Mouse (Mus musculus) layer of hippocampus, postnatal 10 days (tissue): ENCODE results near the gene Kat2a. TPM values are rescaled to one million over a fixed set of nuclear protein-coding genes. Genes with fewer than 3 reads are reported as not detected.

Experiments
- DNase-seq, 2 experiments: peaks; one replicate each; pipeline ENCODE4 v3.0.0; 2021; ENCODE audit warnings: low spot score in 2 of 2
- total RNA-seq, 2 experiments: library from RNA; stranded (reverse); gene quantifications; 2 replicates each; pipeline ENCODE4 v1.2.3; 2021

The Kat2a gene
- total RNA-seq, 2 experiments from 2014 or later, result 61.6 to 66.2 TPM

DNA sequence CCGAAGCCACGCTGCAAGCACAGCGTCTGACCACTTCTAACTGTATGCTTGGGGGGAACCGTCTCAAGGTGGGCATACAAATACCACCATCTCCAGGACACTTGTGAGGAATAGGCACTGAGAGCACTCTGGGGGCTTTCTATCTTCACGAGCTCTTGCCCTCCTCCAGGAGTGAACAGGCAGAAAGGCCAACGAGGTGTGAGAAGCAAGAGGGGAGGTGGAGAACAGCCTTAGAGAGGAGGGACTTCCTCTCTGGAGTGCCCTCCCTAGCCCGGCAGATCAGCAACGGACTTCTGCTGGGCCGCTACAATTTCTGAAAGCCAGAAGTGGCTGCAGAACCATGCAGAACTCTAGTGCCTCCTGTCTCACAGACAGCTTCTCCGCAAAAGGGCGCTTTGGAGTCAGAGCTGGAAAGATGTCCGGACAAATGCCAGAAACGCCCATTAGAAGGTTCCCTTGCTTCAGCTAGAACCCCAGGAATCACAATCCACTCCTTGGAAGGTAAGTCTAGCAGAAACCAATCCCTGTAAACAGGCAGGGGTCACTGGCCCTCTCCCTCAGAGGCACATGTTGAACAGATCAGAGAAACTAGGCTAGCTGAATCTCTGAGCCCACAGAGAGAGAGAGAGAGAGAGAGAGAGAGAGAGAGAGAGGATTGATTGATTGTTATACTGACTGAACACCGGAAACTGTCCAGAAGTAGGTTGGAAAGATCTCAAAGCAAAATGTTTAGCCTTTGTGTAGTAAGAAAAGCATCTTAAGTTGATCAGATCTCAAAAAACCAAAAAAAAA lies 23.9 kb upstream of the Kat2a start:
- DNase-seq, result no peak

DNA sequence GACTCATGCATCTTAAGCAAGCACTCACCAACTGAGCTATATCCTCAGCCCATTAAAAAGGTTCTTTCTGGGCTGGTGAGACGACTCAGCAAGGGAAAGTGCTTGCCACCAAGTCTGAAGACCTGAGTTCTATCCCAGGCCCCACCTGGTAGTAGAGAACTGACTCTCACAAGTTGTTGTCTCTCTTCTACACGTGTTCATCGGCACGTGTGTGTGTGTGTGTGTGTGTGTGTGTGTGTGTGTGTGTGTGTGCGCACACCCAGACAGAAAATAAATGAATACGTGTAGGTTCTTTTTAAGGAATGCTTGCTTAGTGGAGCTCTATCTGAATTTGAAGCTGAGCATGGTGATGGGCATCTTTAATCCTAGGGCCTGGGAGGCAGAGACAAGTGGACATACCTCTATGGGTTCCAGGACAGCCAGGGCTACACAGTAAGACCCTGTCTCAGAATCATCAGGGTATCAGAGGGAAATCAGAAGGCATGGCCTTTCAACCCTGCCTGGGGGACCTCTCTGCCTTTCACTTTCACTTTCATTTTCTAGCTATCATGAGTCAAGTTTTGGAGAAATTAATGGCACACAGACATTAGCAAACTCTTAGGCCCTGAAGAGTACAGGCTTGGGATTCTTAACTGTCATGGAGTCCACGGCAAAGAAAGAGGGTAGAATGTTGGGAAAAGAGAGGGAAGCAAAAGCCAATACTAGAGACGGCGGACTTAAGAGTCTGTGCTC lies 23.0 kb upstream of the Kat2a start:
- no peak for DNase-seq

DNA sequence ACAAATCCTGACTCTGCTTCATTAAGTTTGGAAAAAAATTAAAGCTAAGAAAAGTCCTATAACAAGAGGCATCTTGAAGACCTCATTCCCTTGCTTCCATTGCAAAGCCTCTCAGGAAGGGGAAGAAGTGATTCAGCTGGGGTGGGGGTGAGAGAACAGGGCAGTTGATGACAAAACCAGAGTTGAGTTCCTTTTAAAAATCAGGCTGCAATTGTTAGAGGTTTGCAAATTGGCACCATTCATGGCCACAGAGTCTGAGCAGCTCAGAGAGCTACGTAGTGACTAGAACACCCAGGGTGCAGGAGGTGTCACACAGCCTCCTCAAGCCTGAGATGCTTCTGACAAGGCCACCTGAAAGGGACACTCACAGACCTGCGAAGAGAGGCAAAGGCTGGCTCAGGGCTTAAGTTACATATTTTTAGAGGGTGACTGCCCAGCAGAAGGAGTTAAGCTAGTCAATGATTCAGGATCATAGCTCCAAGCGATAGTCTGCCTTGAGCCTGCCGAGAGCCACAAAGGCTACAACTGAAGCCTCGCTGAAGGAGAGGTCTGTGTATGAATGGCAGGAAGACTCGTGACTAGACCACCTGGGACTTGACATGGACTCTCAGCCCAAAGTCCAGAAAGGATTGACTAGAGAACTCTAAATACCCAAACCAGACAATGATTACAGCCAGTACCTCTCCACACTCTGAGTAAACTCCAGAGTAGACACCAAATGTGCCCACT lies 18.4 kb upstream of the Kat2a start:
- no peak for DNase-seq

DNA sequence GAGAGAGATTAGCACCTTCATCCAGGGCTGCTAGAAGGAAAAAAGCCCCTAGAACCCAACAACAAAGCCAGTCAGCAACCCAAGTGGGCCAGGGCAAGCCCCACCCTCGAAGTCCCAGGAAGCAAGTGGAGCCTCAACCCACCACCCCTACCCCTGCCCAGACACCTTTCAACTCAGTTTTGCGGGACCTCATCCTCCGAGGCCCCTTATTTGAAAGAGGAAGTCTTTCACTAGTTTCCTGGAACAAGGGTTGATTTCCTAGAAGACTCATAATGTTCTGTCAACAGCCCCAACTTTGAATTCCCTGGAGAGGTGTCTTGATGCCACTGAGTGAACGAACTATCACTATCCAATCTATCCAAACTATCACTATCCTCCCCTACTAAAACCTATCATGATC lies 17.7 kb upstream of the Kat2a start:
- no peak for DNase-seq

DNA sequence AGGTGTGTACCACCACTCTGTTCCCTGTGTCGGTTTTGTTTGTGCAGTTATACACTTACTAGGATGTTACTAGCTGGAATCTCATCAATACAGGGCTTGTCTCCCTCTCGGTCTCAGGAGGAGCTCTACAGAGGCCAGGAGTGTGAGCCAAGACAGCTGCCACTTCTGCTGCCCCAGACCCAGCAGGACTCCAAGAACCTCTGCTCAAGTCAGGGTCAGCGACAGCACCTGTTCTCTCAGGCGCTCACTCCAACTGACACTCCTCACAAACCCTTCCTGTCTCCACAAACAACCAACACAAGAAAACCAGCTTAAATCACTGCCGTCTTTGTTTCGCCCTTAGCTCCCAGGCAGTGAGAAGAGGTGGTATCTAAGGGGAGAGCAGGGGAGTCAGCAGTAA lies 16.3 kb upstream of the Kat2a start:
- DNase-seq, result no peak

DNA sequence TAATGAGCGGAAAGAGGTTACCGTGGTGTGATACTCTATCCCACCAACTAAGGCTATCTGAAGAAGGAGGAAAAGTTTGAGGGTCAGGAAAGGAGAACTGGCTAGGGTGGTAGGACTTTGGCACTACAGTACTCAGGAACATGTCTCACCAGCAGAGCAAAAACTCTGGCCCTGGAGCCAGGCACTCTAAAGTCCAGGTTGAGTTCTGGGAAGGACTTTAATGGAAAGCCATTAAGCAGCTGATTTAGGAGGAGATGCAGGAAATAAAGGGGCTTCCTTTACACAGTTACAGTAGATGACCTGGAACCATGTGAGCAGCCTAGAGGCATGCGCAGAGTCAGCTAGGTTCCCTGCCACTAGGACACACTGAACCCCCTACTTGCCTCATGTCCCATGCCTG lies 14.9 kb upstream of the Kat2a start:
- DNase-seq, result no peak

DNA sequence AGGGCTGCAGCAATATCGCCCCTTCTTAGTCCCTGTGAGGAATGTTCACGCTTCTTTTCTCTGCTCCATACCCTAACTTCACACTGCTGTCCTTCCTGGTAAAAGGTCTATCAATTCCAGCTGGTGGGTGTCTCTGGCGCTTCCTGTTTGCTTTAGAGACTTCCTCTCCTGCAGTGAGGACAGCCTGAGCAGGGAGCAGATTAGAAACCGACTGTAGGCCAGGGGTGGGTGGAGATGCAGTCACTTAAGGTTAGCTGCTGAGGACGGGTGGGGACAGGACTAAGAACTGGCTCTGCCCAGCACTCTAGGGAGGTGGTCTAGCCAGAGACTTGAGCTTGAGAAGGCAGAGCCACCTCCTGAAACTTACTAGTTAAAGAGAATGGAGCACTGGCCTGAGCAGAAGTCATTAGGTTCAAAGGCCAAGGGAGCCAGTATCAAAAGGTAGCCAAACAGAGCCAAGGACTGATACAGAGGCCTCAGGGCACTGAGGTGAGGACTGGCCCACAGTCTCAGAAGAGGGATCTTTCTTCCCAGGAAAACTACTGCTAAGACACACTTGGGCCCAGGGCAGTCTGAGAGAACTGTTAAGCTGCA lies 12.8 kb upstream of the Kat2a start:
- DNase-seq, result no peak

DNA sequence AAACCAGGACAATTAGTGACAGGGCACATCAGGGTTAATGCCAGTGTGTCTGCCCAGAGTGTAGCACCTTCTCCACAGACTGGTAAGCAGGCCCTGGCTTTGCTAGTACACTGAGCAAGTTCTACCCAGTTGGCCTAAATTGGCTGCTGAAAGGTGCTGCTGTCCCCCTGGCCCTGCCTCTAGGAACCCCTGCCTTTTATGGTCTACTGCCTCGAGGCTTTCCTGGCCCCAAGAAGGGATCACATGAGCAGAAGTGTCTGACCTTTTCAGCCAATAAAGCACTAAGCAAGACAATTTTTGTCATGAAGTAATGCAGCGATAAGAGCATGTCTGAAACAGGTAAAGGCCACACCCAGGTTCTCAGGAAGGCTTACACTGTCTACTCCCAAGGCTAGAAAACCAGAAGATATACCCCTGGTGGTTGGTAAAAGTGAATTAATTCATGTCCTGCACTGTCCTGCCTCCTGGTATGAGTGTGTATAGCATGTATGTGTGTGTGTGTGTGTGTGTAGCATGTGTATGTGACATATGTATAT lies 10.3 kb upstream of the Kat2a start:
- no peak for DNase-seq

DNA sequence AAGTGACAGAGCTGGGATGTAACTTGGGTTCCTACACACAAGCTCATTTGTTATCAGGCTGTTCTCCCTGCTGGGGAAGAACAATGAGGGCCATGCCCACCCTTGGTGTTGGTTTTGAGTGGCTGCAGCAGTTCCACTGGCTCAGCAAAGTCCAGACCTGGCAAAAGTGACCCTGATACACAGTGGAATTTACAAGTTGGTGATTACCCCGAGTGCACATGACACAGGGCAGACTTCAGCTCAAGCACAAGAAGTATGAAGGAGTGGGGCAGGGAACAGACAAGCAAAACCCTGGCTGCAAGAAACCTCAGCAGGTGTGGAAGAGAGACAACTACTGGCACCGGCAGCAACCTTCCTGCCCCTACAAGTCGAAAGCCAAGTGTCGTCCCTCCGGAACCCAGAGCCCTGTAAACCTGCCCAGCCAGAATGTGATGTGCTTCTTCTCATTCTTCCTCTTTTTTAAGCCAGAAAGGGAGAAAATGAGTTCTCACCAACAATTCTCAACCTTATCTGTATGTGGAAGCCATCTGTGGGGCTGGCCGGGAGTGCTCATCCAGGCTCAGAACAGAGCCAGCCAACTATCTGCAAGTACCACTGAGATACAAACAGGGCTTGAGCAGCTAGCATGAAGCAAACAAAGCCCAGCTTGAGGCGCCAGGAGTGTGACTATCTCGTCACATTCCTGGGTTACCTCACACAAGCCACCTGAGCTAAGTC lies 9.7 kb upstream of the Kat2a start:
- DNase-seq, result no peak

DNA sequence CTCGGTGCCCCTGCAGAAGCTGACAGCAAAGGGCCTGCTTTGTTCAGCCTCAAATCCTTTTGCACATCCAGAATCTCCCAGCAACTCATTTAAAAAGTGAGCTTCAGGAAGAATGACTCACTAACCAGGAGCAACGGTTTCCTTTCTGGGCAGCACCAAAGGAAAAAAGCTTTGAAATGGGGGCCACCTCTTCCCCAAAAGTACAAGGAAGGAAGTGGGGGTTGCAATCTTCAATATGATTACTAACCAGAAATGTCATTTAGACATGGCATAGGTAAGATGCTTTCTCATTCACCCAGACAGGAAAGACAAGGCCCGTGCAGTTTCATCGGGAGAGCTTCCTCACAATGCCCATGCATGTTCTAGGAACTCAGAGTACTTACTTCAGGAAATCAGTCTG lies 9.0 kb upstream of the Kat2a start:
- no peak for DNase-seq

DNA sequence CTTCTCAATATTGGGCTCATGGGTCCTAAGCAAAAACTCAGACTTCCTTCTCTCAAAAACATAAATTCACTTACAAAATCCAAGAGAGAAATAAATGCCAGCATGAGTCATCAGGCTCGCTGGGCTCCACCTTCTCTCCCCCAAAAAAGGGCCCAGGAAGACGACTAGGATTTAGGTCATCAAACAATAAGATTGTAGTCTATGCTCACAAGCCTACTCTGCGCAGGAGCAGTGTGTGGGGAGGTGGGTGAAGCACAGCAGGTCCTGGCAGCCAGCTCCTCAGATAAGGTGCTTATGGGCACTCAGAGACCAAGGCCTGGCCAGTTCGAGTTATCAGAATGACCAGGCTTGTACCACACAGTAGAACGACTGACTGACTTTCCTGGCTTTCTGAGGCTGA lies 8.1 kb upstream of the Kat2a start:
- DNase-seq, result no peak

DNA sequence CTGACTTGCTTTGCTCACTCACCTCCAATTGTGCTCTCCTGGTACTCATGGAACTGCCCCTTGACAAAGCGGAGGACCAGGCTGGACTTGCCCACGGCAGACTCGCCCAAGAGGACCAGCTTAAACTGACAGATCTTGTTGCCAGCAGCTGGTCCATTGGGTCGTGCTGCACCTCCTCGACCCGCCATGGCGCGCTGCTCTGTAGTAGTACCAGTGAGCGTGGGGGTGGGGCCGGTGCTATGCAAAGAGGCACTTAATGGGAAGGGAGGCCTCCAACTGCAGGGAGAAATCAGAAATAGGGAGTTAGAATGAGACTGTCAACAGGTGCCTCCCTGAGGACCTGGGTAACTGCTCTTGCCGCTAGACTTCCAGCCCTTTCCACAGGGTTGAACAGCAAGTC lies 7.6 kb upstream of the Kat2a start:
- DNase-seq, result no peak

DNA sequence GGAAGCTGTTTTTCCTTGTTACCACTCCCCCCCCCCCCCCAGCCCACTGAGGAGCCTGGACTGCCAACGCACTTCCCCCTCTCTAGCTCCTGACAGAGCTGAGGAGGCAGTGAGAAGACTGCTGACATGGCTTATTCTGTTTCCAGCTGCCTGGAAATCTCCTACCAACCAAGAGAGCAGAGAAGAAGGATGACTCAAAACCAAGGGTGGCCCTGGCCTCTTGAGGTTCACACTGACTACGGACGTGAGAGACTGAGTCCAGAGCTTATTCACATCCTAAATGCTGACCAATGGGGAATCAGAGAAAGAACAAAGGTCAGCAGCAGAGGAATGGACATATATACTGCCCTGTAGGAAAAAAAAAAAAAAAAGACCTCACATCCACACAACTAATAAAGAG lies 7.0 kb upstream of the Kat2a start:
- DNase-seq, result no peak

DNA sequence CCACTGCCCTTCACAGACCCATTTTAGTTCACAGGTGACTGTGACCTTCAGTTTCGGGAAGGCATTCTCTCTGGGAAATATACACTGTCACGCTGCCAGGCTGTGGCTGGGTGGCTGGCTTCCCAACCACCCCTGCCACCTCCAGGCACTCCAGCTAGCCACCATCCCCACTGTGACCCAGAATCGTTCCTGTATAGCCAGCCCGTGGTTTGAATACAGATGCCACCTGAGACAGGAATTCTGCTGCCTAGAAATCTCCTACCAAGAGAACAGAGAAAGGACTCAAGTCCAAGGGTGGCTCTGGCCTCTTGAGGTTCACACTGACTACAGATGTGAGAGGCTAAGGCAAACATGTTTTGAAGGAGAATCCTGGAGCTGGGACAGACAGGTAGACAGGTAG lies 6.6 kb upstream of the Kat2a start:
- peak in 1 of 2 experiments; percentile 25 for DNase-seq

DNA sequence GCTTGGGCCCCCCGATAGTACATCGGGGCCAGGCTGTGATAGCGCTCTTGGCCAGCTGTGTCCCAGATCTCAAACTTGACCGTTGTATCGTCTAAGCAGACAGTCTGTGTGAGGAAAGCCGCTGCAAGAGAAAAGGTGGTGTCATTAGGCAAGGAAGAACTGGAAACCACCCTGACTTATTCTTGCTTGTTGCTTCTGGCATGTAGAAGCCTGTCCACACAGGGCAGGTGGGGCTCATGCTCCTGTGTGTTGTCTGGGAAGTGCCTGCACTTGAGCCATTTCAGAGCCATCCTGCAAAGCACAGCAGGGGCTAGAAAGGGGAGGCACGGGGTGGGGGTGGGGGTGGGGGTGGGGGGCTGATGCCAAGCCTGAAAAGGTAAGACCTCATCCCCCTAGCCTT lies 6.2 kb upstream of the Kat2a start:
- no peak for DNase-seq

DNA sequence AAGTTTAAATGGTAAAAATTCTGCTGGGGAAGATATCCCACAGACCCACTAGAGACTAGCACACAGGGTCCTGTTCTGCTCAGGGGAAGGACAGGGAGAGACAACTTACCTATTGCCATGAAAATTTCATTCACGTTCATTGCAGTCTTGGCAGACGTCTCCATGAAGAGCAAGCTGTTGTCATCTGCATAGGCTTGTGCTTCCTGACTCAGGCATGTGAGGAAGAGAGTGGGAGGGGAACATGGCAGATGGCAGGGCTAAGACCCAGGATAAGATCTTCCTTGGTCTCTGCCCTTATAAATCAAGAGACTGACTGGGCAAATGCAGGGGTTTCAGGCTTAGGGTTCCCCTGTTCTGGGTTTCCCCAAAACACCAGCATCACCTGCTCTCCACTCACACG lies 4.4 kb upstream of the Kat2a start:
- DNase-seq, result no peak

DNA sequence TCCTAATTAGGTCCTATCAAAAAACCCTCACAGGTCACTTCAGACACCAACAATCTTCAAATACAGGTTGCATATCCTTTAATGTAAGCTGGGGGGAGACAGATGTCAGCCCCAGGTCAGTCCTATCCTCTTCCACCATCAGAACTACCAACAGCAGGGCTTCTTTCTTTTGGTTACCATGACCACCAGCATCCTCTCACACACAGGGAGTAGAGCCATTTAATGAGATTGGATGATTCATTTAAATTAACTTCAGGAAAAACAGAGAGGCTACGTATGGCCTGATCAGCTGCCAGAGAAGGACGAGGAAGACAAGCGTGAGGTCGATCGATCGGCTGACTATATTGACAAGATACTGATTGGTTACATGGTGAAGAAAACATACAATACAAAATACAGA lies 2.7 kb upstream of the Kat2a start:
- no peak for DNase-seq

DNA sequence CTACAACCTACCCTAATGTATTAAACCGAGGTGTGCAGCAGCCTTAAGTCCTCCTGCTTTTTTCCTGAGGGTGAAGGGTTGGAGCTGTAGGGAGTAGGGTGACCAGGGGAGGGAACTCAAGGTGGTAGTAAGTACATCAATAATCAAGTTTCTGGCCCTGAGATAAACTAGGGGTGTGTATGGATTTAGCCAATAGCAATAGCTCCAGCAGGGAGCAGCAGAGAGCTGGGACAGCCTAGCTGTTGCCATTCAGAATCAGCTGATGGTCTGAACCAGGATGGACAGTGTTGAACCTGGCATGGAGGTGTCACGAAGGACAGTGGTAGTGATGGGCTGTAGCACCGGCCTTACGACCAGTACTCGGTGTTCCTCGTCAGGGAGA lies 2.3 kb upstream of the Kat2a start:
- DNase-seq, result peak; percentile 88 to 90

DNA sequence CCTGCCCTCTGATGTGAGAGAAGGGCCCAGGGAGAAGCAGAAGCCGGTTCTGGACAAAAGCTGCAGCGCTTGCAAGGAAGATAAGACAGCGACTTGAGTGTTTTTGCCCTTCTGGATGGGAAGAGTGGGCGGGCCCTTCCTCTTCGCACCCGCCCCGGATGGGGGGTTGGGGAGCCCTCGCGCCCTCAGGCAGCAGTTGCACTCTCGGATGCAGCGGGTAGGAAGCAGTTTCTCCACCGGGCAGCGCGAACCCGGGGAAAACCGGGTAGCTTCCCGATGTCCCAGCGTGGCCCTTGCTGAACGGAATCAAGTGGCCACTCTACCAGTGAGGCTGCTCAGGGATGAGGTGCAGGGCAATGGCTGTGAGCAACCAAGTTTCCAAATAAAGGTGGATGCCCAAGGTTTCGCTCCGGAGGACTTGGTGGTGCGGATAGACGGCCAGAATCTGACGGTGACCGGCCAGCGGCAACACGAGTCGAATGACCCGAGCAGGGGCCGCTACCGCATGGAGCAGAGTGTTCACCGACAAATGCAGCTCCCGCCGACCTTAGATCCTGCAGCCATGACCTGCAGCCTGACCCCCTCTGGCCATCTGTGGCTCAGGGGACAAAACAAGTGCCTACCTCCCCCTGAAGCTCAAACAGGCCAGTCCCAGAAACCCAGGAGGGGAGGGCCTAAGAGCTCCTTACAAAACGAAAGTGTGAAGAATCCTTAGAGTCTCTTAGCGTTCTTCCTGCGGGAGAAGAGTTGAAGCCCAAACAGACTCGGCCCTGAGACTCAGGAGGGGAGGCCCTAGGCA lies 1.7 kb upstream of the Kat2a start, which contains the start of gene Hspb9:
TSS of gene Hspb9 (plus strand) at position 116 of the 799 bp plus-strand sequence.
- peak in 1 of 2 experiments; percentile 55 for DNase-seq

DNA sequence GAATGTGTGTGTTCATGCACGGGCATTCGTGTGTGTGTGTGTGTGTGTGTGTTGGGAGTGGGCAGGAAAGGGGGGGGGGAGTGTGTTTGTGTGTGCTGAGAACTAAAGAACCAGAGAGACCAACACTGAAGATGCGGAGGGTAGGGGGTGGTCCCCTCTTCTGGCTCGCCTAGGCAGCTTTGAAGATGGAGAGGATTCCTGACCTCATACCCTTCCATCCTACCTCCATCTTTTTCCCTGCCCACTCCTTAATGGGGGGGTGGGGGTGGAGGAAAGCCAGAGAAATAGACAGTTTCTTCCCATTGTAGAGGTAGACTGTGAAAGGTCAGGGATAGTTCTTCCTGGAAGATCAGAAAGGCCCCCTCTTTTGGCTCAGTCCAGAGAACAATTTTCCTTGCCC lies 909 bp upstream of the Kat2a start:
- DNase-seq, result peak in 1 of 2 experiments; percentile 10
